Mouse (Mus musculus): ENCODE data around the gene Fdxr. TPM values are rescaled to one million over a fixed set of nuclear protein-coding genes. Genes with fewer than 3 reads are reported as not detected.

The Fdxr gene
- polyA plus RNA-seq, 1 experiment from 2014 or later = 23.4 TPM

- no peaks in the 10 kb centered on the region for H3K27me3 ChIP-seq (ENCODE audit: control insufficient read depth, insufficient read depth, low read depth, low read length)
- H3K4me3 ChIP-seq (ENCODE audit: low read depth, low read length) = no peak overlapping the region
- H3K36me3 ChIP-seq (ENCODE audit: control insufficient read depth, insufficient read depth, low read length) = peaks cover 4% of the 10 kb centered on the region; the same call in 1 of the 2 replicates
- no peak overlapping the region for H3K9ac ChIP-seq (ENCODE audit: low read depth, low read length)
- peaks cover 25% of the 10 kb centered on the region for H3K4me1 ChIP-seq (ENCODE audit: control insufficient read depth, insufficient read depth, low read length)
- no peak for ATAC-seq
- 90% methylated on average over 6 of the region's 6 CpGs for WGBS
- no peak overlapping the region for H3K4me2 ChIP-seq (ENCODE audit: low read length)
- no peak overlapping the region for H3K27ac ChIP-seq (ENCODE audit: low read length)
- H3K9me3 ChIP-seq (replicated peaks; ENCODE audit: control insufficient read depth, low read length, poor library complexity, severe bottlenecking) = no peaks in the 10 kb centered on the region
These were observed 2.1 kb downstream of the Fdxr start for GRCm38 (mm10) chr11:115274771-115275170.

- Histone ChIP-seq H3K27ac (ENCODE audit: low read length) (no peak overlapping the region), H3K9me3 (replicated peaks; ENCODE audit: control insufficient read depth, low read length, poor library complexity, severe bottlenecking) (no peaks in the 10 kb centered on the region), H3K4me3 (ENCODE audit: low read depth, low read length) (no peak overlapping the region), H3K27me3 (ENCODE audit: control insufficient read depth, insufficient read depth, low read depth, low read length) (no peaks in the 10 kb centered on the region; the same call in 1 of the 2 replicates), H3K36me3 (ENCODE audit: control insufficient read depth, insufficient read depth, low read length) (peaks cover 6% of the 10 kb centered on the region), H3K4me2 (ENCODE audit: low read length) (no peak overlapping the region), H3K4me1 (ENCODE audit: control insufficient read depth, insufficient read depth, low read length) (peaks cover 25% of the 10 kb centered on the region), H3K9ac (ENCODE audit: low read depth, low read length) (no peak overlapping the region)
- WGBS = 88% methylated on average over 7 of the region's 7 CpGs
- no peak for ATAC-seq
These were observed 2.7 kb downstream of the Fdxr start for GRCm38 (mm10) chr11:115274178-115274577.

GRCm38 (mm10) chr11:115273735-115274134, 3.1 kb downstream of the Fdxr start:
- Histone ChIP-seq H3K36me3 (ENCODE audit: control insufficient read depth, insufficient read depth, low read length) (peaks cover 10% of the 10 kb centered on the region), H3K27me3 (ENCODE audit: control insufficient read depth, insufficient read depth, low read depth, low read length) (peaks cover 1% of the 10 kb centered on the region), H3K9me3 (replicated peaks; ENCODE audit: control insufficient read depth, low read length, poor library complexity, severe bottlenecking) (no peaks in the 10 kb centered on the region), H3K4me1 (ENCODE audit: control insufficient read depth, insufficient read depth, low read length) (peaks cover 25% of the 10 kb centered on the region), H3K27ac (ENCODE audit: low read length) (no peak overlapping the region), H3K4me3 (ENCODE audit: low read depth, low read length) (no peak overlapping the region), H3K4me2 (ENCODE audit: low read length) (no peak overlapping the region), H3K9ac (ENCODE audit: low read depth, low read length) (no peak overlapping the region; the same call in 1 of the 2 replicates)
- WGBS = 77% methylated on average over 7 of the region's 7 CpGs
- ATAC-seq = no peak

- H3K4me3 ChIP-seq (ENCODE audit: low read depth, low read length) = no peak overlapping the region
- peaks cover 17% of the 10 kb centered on the region for H3K36me3 ChIP-seq (ENCODE audit: control insufficient read depth, insufficient read depth, low read length)
- ATAC-seq = no peak
- H3K27me3 ChIP-seq (ENCODE audit: control insufficient read depth, insufficient read depth, low read depth, low read length) = peaks cover 9% of the 10 kb centered on the region
- H3K9me3 ChIP-seq (replicated peaks; ENCODE audit: control insufficient read depth, low read length, poor library complexity, severe bottlenecking) = no peaks in the 10 kb centered on the region
- H3K4me1 ChIP-seq (ENCODE audit: control insufficient read depth, insufficient read depth, low read length) = peaks cover 23% of the 10 kb centered on the region
- WGBS = 63% methylated on average over 10 of the region's 10 CpGs
- H3K4me2 ChIP-seq (ENCODE audit: low read length) = no peak overlapping the region
- H3K9ac ChIP-seq (ENCODE audit: low read depth, low read length) = no peak overlapping the region; the same call in 1 of the 2 replicates
- no peak overlapping the region for H3K27ac ChIP-seq (ENCODE audit: low read length)
These were observed 3.9 kb downstream of the Fdxr start for GRCm38 (mm10) chr11:115272894-115273498.

GRCm38 (mm10) chr11:115271481-115271880, 5.4 kb downstream of the Fdxr start:
- ATAC-seq = no peak
- peaks cover 24% of the 10 kb centered on the region for H3K27me3 ChIP-seq (ENCODE audit: control insufficient read depth, insufficient read depth, low read depth, low read length)
- H3K9ac ChIP-seq (ENCODE audit: low read depth, low read length) = no peak overlapping the region
- no peak overlapping the region for H3K27ac ChIP-seq (ENCODE audit: low read length)
- H3K4me2 ChIP-seq (ENCODE audit: low read length) = no peak overlapping the region
- no peaks in the 10 kb centered on the region for H3K9me3 ChIP-seq (replicated peaks; ENCODE audit: control insufficient read depth, low read length, poor library complexity, severe bottlenecking)
- H3K4me1 ChIP-seq (ENCODE audit: control insufficient read depth, insufficient read depth, low read length) = peaks cover 27% of the 10 kb centered on the region
- H3K36me3 ChIP-seq (ENCODE audit: control insufficient read depth, insufficient read depth, low read length) = peaks cover 18% of the 10 kb centered on the region
- no peak overlapping the region for H3K4me3 ChIP-seq (ENCODE audit: low read depth, low read length)
- 75% methylated on average over 10 of the region's 10 CpGs for WGBS

GRCm38 (mm10) chr11:115271052-115271451, 5.8 kb downstream of the Fdxr start:
- H3K9me3 ChIP-seq (replicated peaks; ENCODE audit: control insufficient read depth, low read length, poor library complexity, severe bottlenecking) = no peaks in the 10 kb centered on the region
- H3K9ac ChIP-seq (ENCODE audit: low read depth, low read length) = no peak overlapping the region
- H3K27ac ChIP-seq (ENCODE audit: low read length) = no peak overlapping the region
- peaks cover 28% of the 10 kb centered on the region for H3K27me3 ChIP-seq (ENCODE audit: control insufficient read depth, insufficient read depth, low read depth, low read length)
- H3K4me3 ChIP-seq (ENCODE audit: low read depth, low read length) = no peak overlapping the region
- H3K4me1 ChIP-seq (ENCODE audit: control insufficient read depth, insufficient read depth, low read length) = peaks cover 27% of the 10 kb centered on the region
- no peak overlapping the region for H3K4me2 ChIP-seq (ENCODE audit: low read length)
- ATAC-seq = no peak
- peaks cover 18% of the 10 kb centered on the region for H3K36me3 ChIP-seq (ENCODE audit: control insufficient read depth, insufficient read depth, low read length)
- WGBS = 80% methylated on average over 9 of the region's 9 CpGs

GRCm38 (mm10) chr11:115270148-115270861, 6.5 kb downstream of the Fdxr start:
- Histone ChIP-seq H3K4me1 (ENCODE audit: control insufficient read depth, insufficient read depth, low read length) (peaks cover 22% of the 10 kb centered on the region), H3K4me2 (ENCODE audit: low read length) (no peak overlapping the region), H3K9ac (ENCODE audit: low read depth, low read length) (no peak overlapping the region), H3K27me3 (ENCODE audit: control insufficient read depth, insufficient read depth, low read depth, low read length) (peaks cover 36% of the 10 kb centered on the region), H3K9me3 (replicated peaks; ENCODE audit: control insufficient read depth, low read length, poor library complexity, severe bottlenecking) (no peaks in the 10 kb centered on the region), H3K36me3 (ENCODE audit: control insufficient read depth, insufficient read depth, low read length) (peaks cover 18% of the 10 kb centered on the region), H3K4me3 (ENCODE audit: low read depth, low read length) (no peak overlapping the region), H3K27ac (ENCODE audit: low read length) (no peak overlapping the region)
- WGBS = 25% methylated on average over 17 of the region's 19 CpGs
- ATAC-seq = peak; percentile 26; the same call in 1 of the 2 replicates

GRCm38 (mm10) chr11:115269330-115270066, 7.4 kb downstream of the Fdxr start:
- no peaks in the 10 kb centered on the region for H3K9me3 ChIP-seq (replicated peaks; ENCODE audit: control insufficient read depth, low read length, poor library complexity, severe bottlenecking)
- H3K4me2 ChIP-seq (ENCODE audit: low read length) = no peak overlapping the region
- no peak overlapping the region for H3K9ac ChIP-seq (ENCODE audit: low read depth, low read length)
- no peak overlapping the region for H3K27ac ChIP-seq (ENCODE audit: low read length)
- no peak for ATAC-seq
- H3K36me3 ChIP-seq (ENCODE audit: control insufficient read depth, insufficient read depth, low read length) = peaks cover 18% of the 10 kb centered on the region
- H3K4me3 ChIP-seq (ENCODE audit: low read depth, low read length) = no peak overlapping the region
- peaks cover 43% of the 10 kb centered on the region for H3K27me3 ChIP-seq (ENCODE audit: control insufficient read depth, insufficient read depth, low read depth, low read length)
- H3K4me1 ChIP-seq (ENCODE audit: control insufficient read depth, insufficient read depth, low read length) = peaks cover 21% of the 10 kb centered on the region
- WGBS = 90% methylated on average over 27 of the region's 27 CpGs

GRCm38 (mm10) chr11:115267958-115268357, 8.9 kb downstream of the Fdxr start:
- Histone ChIP-seq H3K36me3 (ENCODE audit: control insufficient read depth, insufficient read depth, low read length) (peaks cover 18% of the 10 kb centered on the region), H3K9me3 (replicated peaks; ENCODE audit: control insufficient read depth, low read length, poor library complexity, severe bottlenecking) (no peaks in the 10 kb centered on the region), H3K27me3 (ENCODE audit: control insufficient read depth, insufficient read depth, low read depth, low read length) (peaks cover 56% of the 10 kb centered on the region), H3K4me3 (ENCODE audit: low read depth, low read length) (no peak overlapping the region), H3K9ac (ENCODE audit: low read depth, low read length) (no peak overlapping the region), H3K27ac (ENCODE audit: low read length) (no peak overlapping the region), H3K4me2 (ENCODE audit: low read length) (no peak overlapping the region), H3K4me1 (ENCODE audit: control insufficient read depth, insufficient read depth, low read length) (peaks cover 21% of the 10 kb centered on the region)
- no peak for ATAC-seq
- WGBS = 74% methylated on average over 11 of the region's 11 CpGs

Measured in midbrain, embryonic 16.5 days (tissue).